Mouse (Mus musculus) CD8-positive naive resting alpha-beta T cell, adult 57 days (primary cell): ENCODE data around the gene Zfp787. TPM values are rescaled to one million over a fixed set of nuclear protein-coding genes. Genes with fewer than 3 reads are reported as not detected.

Experiments
- total RNA-seq: library from RNA; stranded (reverse); gene quantifications from one replicate; pipeline ENCODE4 v1.2.4, GENCODE M21; 2023

Gene Zfp787
- total RNA-seq = 34.6 TPM

DNA sequence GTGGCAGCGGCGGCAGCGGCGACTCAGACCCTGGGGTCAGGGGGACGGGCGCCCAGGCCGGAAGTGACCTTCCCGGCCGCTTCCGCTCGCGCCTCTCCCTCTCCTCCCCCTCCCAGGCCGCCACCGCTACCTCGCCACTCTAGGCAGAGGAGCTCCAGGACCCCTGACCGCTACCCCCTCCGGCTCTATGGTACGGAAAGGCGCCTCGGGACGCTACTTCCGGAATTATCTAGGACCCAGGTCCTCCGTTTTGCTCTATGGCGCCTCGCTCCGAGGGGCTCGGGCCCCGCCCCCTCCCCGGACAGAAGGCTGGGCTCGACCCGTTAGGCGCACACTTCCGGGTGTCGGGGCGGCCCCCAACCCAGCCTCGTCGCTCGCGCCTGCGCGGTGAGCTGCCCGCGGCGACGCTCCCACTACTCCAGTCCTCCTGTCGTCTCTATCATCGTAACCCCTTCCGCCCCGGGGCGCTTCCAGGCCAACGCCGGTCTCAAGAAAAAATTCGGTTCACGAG, at the start of gene Zfp787:
Gene Zfp787 (minus strand): TSS at position 97 of the 511 bp plus-strand sequence.

DNA sequence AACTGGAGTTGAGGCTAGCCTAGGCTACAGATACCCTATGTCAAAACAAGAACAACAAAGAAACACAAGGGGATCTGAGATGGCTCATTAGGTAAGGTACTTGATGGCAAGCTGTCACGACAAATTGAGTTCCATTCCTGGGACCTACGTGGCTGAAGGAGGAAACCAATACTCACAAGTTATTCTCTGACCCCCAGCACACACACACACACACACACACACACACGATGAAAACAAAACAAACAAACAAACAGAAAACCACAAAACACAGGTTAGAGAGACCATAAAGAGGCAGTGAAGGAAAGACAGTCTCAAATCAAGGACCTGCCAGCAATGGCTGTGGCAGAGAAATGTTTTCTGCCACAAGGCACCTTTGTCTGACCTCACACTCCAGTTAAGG, 41.0 kb upstream of the Zfp787 start, which contains the start of gene Galp:
Gene Galp (plus strand): TSS at position 301 of the 400 bp plus-strand sequence.

GRCm38 (mm10) chr7:6172006-6172649, 16.3 kb upstream of the Zfp787 start, which contains the start of gene Zfp444:
Zfp444 (plus strand) TSS chr7:6172226.

Other genes starting within 250 kb of the Zfp787 start
- not detected for gene Vmn1r65, start 145.0 kb downstream of the Zfp787 start, total RNA-seq
- gene Nlrp4c, start 110.8 kb downstream of the Zfp787 start, total RNA-seq = not detected
- 34.4 TPM for gene Zfp444, start 16.2 kb upstream of the Zfp787 start, total RNA-seq
- not detected for gene Galp, start 41.1 kb upstream of the Zfp787 start, total RNA-seq
- gene Zscan5b, start 66.3 kb upstream of the Zfp787 start, total RNA-seq = not detected
- not detected for gene Epp13, start 96.7 kb upstream of the Zfp787 start, total RNA-seq
- gene Zfp667, start 130.6 kb upstream of the Zfp787 start, total RNA-seq = 4.8 TPM
- gene Zfp583, start 175.3 kb upstream of the Zfp787 start, total RNA-seq = 0.70 TPM
- gene Gm3854, start 187.8 kb upstream of the Zfp787 start, total RNA-seq = 0.55 TPM
- gene Zfp78, start 207.3 kb upstream of the Zfp787 start, total RNA-seq = 2.1 TPM
- gene Zfp28, start 227.3 kb upstream of the Zfp787 start, total RNA-seq = 5.7 TPM
- gene Smim17, start 242.7 kb upstream of the Zfp787 start, total RNA-seq = not detected